Mouse (Mus musculus) CH12F3 (cell line): ENCODE measurements around the gene Dock9.
"Not testable (repeated sequence)": the region's sequence is repeated elsewhere in the genome, so short reads cannot be mapped to it uniquely, and the experiment has no call there.

Experiments
- in situ Hi-C: fragments of 300-500 bp; cut with MboI; formaldehyde crosslinking; loops from 2 replicates; pipeline ENCODE4 v1.14.3; 2020; ENCODE audit warnings: low sequenced_read_pairs

The Dock9 gene

DNA sequence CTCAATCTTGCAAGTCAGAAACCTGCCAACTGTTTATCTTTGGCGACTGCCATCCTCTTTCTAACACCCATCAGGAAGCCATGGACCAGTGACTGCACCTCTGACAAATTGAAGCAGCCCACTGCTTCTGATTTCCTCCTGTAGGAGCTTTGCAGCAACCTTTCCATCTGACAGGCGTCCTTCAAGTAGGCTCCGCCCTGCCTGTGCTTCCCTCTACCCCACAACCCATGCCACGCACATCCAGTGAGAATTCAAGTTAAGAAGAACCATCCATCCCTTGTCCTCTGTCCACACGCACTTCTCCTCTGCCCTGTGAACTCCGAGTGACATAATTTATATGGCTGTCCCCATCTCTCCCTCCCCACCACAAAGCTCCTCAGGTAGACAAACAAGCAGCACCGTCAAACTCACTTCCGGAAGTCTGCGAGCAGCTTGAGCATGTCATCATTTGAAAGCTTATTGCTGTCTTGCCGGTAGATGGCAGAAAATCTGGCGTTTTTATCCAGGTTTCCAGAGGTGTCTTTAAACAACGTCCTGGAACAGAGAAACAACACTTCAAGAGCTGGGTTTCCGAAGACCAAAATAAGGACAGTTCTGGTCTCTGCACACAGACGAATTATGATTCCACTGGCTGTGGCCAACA is 163.4 kb downstream of the Dock9 start:
- in situ Hi-C loops, result no loop called here

DNA sequence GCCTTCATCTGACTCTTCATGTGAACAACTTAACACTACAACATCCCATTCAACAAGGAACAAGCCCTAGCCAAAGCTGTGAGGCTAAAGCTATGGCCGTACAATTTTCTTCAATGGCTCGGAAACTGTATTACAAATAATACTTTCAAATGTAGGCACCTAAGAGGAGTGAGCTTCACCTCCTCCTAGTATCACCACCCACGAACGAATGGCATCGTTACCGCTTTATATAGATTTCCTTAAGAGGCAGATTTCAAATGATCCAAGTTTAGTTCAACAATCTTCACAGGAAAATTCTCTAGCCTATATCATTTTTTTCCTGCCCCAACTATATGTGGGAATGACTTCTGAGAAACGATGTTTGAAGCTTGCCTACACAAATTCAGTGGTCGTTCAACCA is 165.7 kb downstream of the Dock9 start:
- in situ Hi-C loops, result no loop called here

DNA sequence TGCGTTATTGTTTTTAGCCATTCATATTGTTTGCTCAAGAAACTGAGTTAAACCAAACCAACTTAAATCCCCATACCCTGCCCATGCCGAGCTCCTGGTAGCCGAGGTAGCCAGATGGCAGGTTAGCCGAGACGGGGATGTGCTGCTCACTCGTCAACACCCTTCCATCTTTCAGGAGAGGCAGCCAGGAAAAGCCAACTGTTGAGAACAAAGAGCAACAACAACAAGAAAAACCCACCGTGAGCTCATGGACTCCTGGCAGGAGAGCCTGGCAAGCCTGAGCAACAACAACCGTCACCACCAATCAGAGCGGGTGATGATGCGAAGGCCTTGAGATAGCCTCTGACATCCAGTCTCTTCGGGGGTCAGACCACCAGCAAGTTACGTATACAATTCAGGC is 170.9 kb downstream of the Dock9 start:
- in situ Hi-C loops, result no loop called here

DNA sequence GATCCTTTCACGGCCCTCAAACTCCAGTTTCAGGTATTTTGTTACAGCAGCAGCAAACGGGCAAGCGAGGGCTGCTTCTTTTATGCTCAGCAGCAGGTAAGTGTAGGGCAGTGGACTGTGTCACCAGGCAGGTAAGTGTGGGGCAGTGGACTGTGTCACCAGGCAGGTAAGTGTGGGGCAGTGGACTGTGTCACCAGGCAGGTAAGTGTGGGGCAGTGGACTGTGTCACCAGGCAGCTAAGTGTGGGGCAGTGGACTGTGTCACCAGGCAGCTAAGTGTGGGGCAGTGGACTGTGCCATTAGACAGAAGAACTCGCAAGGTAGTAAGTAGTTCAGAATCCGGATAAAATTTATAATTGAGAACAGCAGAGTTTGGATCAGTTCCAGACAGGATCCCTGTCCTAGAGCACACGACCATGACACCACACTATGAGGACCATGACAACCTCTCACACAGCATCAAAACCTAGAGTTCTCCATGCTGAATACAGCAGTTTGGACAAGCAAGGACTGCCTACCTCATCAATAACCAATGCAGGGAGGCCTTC is 173.6 kb downstream of the Dock9 start:
- in situ Hi-C loops, result not testable (repeated sequence)

DNA sequence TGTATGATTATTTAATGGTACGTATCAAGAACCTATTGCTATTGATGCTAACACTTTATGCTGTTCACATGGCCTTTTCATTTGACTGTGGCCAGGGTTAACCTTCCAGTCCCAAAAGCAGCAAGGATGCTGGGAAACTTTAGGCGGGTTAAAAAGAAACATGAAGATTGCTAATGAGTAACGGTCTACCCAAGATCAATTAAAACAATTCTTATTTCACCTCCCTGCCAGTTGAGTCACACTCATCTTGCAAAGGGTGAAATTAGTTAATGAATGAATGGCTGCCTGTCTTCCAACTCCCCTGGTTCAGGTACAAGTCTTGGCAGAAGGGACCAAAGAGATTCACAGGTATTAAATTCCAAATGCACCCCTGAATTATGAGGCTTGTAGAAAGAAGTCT is 175.8 kb downstream of the Dock9 start:
- in situ Hi-C loops, result no loop called here

DNA sequence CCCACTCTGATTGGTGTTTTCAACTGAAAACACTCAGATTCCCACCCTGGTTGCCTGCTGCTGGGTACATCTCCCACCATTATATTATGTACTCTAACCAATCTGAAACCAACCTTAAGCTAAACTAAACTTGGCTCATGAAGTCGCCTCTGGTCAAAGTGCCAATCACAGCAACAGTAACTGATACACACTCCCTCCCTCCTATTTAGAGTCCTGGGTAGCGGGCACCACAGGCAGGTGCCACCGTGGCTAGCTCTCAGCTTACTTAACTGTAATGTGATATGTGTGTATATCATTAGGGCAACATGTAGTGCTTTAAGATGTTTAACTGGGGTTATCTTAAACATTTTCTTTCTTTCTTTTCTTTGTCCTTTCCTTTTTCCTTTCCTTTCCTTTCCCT is 177.1 kb downstream of the Dock9 start:
- in situ Hi-C loops, result no loop called here

DNA sequence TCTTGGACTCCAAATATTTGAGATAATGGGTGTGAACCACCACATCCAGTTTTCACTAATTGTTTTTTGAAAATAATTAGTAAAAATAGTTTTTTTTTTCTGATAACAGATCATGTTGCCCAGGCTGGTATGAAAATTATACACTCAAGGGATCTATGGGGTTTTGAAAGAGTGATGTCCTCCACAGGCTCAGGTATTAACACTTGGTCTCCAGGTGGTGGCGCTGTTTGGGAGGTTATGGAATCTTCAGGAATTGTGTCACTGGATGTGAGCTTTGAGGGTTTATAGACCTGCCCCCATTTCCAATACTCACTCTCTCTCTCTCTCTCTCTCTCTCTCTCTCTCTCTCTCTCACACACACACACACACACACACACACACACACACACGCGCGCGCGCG is 177.5 kb downstream of the Dock9 start:
- in situ Hi-C loops, result no loop called here

DNA sequence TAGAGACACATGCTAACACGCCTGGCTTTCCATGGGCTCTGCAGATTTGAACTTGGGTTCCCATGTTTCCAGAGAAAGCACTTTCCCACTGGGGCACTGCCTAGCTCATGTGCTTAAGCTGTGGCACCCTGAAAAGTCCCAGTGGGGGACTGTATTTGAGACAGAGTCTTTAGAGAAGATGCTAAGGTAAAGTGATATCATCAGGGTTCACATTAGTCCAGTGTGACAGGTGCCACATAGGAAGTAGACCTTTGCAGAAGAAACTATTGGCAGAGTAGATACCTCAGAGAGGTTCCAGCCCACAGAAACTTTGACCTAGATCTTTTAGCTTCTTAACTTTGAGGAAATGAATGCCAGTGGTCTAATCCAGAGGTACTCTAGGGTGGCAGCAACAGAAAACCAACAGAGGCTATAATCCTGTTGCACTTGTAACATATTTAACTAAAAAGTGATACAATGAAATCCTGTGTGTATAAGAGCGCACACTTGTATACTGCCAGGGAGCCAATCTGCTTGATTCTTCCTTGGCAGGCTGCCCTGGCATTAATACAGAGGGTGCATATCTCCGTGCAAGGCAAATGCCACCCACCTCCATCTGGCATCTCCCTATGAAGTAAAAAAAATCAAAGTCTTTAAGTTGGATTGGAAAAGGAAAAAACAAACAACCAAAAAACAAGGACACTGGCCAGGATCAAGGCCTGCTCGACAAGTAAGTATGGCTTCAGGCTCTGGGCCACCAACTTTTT is 179.8 kb downstream of the Dock9 start:
- in situ Hi-C loops, result no loop called here

DNA sequence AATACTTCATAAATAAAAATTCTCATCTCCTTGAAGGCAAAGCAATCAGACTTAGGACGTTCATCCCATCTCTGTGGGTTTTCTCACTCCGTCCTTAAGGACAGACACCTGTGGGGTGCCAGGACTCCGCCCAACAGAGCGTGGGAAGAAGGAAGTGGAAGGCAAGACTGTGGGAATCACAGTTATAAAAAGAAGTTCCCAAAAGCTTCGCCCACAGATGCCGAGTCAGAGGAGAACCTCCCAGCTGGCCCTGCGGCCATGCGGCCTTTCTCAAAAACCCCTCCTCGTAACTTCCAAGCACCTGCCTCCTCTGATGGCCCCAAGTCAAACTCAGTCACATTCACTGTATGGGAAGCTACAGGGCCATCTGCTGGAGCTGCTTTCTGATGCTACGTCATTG is 182.2 kb downstream of the Dock9 start:
- in situ Hi-C loops, result no loop called here

DNA sequence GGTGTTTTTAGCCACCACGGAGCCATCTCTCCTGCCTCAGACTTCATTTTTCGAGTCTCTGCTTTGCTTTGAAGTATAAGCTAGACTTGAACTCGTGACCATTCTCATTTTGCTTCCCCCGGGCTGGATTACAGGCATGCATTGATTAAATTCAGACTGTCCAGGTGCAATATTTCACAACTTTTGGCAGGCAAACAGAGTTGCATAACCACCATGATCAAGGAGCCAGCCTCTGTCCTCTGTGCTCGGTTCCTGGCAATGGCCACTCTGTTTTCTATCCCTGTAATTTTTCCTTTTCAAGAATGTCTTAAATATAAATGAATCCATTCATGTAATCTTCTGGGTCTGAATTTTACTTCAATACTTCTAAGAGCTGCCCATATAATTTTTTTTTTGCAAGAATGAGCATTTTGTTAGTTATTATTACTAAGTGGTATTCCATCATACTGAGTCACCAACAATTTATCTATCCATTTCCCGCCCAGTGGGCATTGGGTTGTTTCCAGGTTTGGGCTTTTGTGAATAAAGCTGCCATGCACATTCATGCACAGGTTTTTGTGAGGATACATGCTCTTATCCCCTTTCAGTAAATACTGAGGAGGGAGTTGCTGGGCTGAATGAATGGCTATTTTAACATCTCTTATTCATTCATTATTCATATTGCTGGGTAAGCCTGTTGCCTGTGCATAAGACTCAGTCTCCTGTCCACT is 183.0 kb downstream of the Dock9 start:
- in situ Hi-C loops, result no loop called here

DNA sequence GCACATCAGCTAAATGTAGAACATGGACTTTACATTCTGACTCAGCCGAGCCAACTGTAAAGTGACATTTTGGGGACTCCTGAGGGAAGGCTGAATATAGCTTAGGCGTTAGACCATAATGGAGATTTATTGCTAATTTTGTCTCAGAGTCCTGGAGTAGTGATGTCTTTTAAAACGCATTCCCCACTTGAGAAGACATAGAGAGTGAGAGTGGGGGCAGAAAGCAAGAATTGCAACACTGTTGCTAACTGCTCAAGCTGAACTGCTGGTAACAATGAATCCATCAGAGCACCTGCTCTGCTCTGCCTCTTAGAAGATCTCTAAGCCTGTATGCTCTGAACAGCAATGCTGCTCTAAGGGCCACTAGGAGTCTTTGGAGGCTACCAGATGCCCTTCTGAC is 184.1 kb downstream of the Dock9 start:
- in situ Hi-C loops, result no loop called here

DNA sequence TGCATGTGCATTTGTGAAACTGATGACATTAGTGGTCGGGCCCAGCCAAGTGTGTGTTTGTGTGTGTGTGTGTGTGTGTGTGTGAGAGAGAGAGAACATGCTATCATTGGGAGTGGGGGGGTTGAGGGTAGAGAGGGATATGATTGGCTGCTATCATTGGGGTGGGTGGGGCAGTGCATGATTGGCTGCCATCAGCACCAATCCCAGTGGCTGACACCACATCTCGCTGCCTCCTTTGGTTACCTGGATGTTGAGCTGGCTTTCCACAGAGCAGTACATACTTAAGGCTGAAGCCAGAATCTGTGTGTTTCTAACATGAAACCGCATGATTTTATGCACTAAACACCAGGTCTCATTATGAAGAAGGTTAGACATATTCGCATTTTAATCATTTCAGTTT is 184.7 kb downstream of the Dock9 start:
- in situ Hi-C loops, result no loop called here

DNA sequence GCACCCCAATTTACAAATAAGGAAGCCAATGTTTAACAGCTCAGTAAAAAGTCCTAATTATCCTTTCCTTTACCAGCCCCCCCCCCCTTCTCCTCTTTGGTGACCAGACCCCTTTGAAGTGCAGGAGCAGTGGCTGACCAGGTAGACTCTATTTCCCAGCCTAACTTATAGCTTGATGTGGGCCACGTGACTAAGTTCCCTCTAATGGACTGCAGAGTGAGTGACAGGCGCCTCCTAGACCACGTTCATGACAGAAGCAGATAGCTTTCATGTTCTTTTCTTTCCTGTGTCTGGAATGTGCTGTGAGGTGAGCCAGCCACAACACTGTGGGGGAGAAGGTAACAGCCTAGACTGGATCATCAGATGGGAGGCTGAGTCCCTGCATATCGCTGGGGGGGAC is 186.1 kb downstream of the Dock9 start:
- in situ Hi-C loops, result no loop called here

DNA sequence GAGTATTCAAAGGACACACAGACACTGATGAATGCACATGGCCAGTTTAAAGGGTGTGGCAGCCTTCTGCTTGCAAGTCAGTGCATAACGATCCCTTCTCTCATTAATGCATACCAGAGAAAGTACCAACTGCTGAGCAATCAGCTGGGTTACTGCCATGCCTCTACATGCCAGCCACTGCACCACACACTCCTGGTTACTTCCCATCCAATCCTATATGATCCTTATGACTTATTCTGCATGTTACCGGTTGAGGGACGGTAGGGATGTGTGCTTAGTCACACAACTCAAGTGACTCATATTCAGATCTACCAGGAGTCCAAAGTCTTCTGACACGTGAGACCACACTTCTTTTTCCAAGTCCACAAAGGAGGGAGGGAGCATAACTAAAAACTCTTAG is 186.5 kb downstream of the Dock9 start:
- in situ Hi-C loops, result no loop called here

DNA sequence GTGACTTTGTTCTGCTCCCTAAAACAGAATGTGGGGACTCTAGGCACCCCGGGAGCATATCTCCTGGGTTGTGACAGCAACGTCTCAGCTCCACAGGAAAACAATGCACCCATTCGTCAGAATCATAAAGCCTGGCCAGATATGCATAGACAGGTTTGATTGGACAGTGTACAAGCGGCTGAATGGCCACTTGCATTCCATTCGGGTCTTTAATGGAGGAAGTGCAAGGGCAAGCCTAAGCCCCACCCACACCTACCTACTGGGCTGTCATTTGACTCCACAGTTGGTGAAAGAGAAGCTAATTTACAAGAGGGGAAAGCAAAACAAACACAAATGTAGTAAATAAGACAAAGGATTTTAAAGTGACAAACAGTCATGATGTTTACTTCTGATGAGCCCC is 189.1 kb downstream of the Dock9 start:
- in situ Hi-C loops, result loop anchor here (5.0 kb wide), 1 partner anchor 34 kb away; no protein-coding TSS in a partner anchor

DNA sequence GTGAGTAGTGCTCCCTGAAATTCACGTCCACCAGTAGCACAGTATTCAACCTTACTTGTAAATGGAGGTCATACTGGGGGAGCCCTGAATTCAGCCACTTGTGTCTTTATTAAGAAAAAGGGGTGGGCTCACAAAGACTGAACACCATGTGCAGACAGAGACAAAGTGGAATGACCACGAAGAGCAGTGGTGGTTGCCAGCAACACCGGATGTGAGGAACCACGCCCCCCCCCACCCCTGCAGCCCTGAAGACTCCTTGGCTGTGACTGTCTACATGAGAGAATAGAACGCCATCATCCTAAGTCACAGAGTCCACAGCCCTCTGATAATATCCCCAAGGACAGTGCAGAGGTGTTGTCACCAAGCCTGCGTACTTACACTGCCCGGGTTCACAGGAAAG is 191.2 kb downstream of the Dock9 start:
- in situ Hi-C loops, result loop anchor here (5.0 kb wide), 1 partner anchor 36 kb away; no protein-coding TSS in a partner anchor

DNA sequence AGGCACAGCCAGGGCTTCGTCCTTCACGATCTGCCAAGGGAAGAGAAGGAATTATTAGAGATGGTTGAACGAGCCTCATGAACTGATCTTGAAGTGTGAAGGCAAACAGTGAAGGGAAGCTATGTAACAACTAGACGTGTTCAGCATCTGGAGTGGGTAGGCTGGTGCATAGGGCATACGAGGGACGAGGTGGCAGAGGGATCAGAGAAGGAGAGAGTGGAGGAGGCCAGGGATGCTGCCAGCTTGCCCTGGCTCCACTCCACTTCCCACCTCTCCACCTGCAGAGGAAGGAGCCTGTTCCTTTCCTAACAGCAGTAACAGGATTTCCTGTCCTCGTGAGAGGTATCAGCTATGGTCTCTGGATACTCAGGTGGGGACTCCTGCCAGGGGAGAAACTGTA is 192.4 kb downstream of the Dock9 start:
- in situ Hi-C loops, result loop anchor here (5.0 kb wide), 1 partner anchor 37 kb away; no protein-coding TSS in a partner anchor

DNA sequence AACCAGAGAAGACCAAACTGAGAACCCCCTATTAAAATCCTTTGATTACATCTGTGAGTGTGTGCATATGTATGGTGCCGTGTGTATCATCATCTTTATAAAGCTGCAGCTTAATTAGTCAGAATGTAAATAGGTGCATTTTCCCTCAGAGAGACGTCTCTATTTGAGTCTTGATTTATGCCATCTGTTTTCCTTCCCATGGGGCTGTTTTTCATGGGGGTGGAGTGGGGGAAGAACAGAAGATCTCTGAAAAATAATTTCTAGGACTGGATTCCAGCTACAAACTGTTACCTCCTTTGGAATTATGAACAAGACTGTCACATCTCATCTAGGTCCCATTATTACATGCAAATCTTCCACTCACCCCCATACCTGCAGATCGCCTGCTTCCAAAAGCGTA is 193.1 kb downstream of the Dock9 start:
- in situ Hi-C loops, result no loop called here

DNA sequence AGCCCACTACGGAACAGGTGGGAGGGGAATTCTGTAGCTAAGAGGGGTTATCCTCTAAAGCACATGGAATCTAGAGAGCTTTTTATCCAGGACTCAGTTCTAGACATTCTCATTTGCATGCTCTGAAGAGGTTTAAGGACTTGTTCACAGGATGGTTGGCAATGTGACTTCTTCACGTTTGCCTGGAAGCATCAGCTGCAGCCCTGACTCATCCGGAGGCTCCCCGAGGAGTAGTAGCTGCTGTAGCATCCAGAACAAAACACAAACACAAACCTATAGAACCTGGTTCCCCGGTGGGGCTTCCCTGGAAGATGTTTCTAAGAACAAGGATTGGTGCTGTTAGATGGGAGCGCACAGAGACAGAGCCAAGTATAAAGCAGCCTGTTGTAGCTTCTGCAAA is 195.0 kb downstream of the Dock9 start:
- in situ Hi-C loops, result no loop called here

DNA sequence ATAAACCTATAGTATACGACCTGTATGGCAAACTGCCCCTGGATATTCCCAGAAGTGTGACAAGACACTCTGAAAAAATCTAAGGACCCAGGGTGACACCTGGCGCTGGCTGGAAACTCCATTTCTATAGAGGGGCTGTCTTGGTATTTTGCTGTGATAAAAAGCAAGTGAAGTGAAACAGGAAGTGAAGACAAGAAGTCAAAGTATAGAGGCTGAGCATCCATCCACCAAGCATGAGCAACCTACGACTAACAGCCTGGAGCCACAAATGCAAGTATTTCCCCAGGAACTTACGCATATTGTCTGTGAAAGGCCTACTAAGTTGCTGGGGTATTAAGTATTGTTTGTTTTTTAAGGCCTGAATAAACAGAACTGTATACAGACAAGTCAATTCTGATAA is 197.1 kb downstream of the Dock9 start:
- in situ Hi-C loops, result no loop called here

DNA sequence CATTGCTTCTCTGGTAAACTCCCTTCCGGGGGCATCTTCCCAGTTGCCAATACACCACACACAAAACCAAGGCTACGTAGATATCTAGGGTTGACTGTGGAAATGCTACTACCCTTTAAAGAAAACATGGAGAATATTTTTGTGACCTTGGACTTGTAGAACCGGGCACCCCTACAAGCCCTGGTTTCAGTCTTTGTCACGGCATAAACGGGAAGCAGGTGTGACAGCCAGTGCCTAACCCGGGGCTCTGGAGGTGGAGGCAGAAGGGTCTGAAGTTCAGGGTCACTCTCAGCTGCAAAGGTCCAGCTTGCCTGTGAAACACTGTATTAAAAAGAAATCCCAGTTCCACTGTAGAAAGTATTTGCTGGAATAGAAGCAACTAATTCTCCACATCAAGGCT is 200.6 kb downstream of the Dock9 start:
- in situ Hi-C loops, result no loop called here

DNA sequence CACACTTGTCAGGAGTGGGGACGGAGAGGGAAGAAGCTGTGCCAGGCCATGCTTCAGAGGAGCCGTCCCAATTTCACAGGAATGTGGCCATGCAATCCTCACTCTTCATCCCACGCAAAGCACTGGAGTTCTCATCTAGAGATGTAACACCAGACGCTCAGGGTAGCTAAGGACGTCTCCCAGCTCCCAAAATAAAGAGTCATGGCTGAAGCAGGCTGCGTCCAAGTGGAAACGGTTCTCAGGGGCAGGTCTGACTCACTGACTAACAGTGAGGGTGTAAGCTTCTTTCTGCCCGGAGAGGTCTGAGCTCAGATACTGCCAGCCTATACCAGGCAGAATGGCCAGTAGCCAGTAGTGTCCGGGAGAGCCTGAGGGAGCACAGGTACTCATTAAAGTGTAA is 201.0 kb downstream of the Dock9 start:
- in situ Hi-C loops, result no loop called here
